Mouse (Mus musculus): ENCODE data around the gene Tspan18. TPM values are rescaled to one million over a fixed set of nuclear protein-coding genes. Genes with fewer than 3 reads are reported as not detected.

The Tspan18 gene
- polyA plus RNA-seq, 1 experiment from 2014 or later: 34.5 TPM

DNA sequence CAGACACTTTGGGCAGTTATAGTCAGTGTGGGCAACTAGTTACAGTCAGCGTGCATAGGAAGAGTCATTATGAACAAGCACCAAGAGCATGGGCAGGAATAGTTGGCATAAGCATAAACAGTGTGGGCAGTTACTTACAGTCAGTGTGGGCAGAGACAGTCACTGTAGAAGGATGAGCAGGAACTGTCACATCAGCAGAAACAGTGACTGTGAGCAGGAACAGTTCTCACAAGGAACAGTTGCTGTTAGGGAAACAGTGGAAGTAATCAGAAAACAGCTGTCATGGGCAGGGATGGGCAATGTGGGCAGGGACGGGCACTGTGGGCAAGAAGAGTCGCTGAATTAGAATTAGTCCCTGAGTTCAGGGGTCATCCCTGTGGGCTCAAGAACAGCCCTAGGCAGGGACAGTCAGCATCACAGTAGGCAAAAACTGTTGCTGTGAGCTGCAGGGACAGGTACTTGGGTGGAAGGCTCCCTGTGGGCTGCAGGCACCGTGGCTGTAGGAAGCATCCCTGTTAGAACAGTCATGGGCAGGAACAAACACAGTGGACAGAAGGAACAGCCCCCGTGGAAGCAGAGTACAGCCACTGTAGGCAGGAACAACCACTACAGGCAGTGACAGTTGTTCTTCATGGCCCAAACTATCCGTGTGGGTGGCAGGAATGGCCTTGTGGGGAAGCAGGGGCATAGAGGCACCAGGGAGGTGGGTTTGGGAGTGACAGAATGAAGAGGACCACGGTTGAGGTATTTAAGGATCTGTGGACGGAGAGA is 18.8 kb upstream of the Tspan18 start:
- Histone ChIP-seq H3K9ac (ENCODE audit: low read depth, low read length) (no peak overlapping the region), H3K9me3 (ENCODE audit: control insufficient read depth, low read length) (no peaks in the 10 kb centered on the region), H3K27me3 (replicated peaks; ENCODE audit: control insufficient read depth, insufficient read depth, low read length) (no peaks in the 10 kb centered on the region), H3K4me3 (ENCODE audit: low read depth, low read length) (no peak overlapping the region), H3K27ac (replicated peaks; ENCODE audit: low read depth, low read length) (no peak overlapping the region), H3K36me3 (ENCODE audit: control insufficient read depth, insufficient read depth, low read length) (no peaks in the 10 kb centered on the region), H3K4me1 (ENCODE audit: control insufficient read depth, insufficient read depth, low read length) (no peaks in the 10 kb centered on the region), H3K4me2 (ENCODE audit: low read depth, low read length) (no peak overlapping the region)
- ATAC-seq (ENCODE audit: low read depth): no peak
- DNase-seq (ENCODE audit: low spot score): no peak
- 78% methylated on average over 7 of the region's 8 CpGs for WGBS

DNA sequence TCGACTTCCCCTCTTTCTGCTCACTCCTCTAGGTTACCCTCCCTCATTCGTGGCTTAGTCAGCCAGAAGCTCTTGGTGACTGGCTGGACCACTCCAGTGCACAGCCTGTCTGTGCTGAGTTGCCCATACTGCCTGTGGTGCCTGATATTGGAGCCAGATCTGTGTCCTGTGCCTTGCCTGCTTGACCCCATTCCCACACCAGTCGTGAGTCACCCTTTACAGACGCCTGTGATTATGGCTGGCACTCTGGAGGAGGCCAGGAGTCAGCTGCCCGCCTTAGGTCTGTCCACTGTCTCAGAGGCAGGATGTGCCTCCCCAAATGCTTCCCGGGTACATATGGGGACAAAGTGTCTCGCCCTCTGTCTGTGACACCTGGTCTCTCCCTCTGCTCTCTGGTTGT is 17.0 kb upstream of the Tspan18 start:
- H3K36me3 ChIP-seq (ENCODE audit: control insufficient read depth, insufficient read depth, low read length): no peaks in the 10 kb centered on the region
- no peaks in the 10 kb centered on the region for H3K4me1 ChIP-seq (ENCODE audit: control insufficient read depth, insufficient read depth, low read length)
- no peaks in the 10 kb centered on the region for H3K27me3 ChIP-seq (replicated peaks; ENCODE audit: control insufficient read depth, insufficient read depth, low read length)
- DNase-seq (ENCODE audit: low spot score): no peak
- no peak for ATAC-seq (ENCODE audit: low read depth)
- no peak overlapping the region for H3K4me2 ChIP-seq (ENCODE audit: low read depth, low read length)
- no peak overlapping the region for H3K27ac ChIP-seq (replicated peaks; ENCODE audit: low read depth, low read length)
- H3K9me3 ChIP-seq (ENCODE audit: control insufficient read depth, low read length): no peaks in the 10 kb centered on the region
- no peak overlapping the region for H3K9ac ChIP-seq (ENCODE audit: low read depth, low read length)
- no peak overlapping the region for H3K4me3 ChIP-seq (ENCODE audit: low read depth, low read length)
- 63% methylated on average over 7 of the region's 7 CpGs for WGBS

DNA sequence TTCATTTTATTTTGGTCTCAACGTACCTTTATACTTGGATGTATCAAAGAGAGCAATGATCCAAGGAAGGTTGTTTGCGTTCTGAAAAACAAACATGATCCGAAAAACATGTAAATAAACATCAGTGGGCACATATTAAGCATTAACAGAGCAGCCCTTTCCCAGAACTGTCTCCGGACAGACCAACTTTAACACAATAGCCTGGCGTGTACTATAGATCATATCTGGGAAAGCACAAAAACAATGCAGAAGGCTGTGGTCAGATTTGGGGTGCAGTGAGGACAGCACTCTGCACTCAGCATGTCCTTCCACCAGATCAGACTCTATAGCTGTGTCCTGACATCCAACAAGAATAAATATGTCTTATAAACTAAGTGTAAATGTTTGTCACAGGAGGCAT is 12.7 kb upstream of the Tspan18 start:
- Histone ChIP-seq H3K36me3 (ENCODE audit: control insufficient read depth, insufficient read depth, low read length) (no peaks in the 10 kb centered on the region), H3K9ac (ENCODE audit: low read depth, low read length) (no peak overlapping the region), H3K4me3 (ENCODE audit: low read depth, low read length) (no peak overlapping the region), H3K9me3 (ENCODE audit: control insufficient read depth, low read length) (no peaks in the 10 kb centered on the region), H3K27me3 (replicated peaks; ENCODE audit: control insufficient read depth, insufficient read depth, low read length) (no peaks in the 10 kb centered on the region), H3K4me1 (ENCODE audit: control insufficient read depth, insufficient read depth, low read length) (no peaks in the 10 kb centered on the region), H3K27ac (replicated peaks; ENCODE audit: low read depth, low read length) (no peak overlapping the region), H3K4me2 (ENCODE audit: low read depth, low read length) (no peak overlapping the region)
- DNase-seq (ENCODE audit: low spot score) (no peak), ATAC-seq (ENCODE audit: low read depth) (no peak)
- WGBS: 87% methylated on average over 5 of the region's 5 CpGs

DNA sequence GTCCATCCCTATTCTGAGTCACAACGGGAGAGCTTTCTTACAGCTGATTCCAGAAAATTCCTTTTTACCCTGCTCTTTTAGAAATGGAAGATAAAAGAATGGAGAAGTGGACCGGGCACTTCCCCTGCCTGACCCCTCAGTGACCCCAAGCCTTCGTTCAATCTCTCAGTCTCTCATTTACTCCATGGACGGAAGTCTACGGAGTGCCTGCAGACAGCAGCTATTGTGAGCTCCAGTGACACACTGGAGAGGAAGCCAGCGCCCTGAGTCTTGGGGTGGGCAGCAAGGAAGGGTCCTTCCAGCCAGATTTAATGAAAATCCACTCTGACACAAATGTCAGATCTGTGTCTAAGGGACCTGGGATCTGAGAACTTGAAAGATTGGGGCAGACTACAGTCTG is 12.3 kb upstream of the Tspan18 start:
- WGBS: 24% methylated on average over 6 of the region's 6 CpGs
- Histone ChIP-seq H3K4me2 (ENCODE audit: low read depth, low read length) (no peak overlapping the region), H3K36me3 (ENCODE audit: control insufficient read depth, insufficient read depth, low read length) (no peaks in the 10 kb centered on the region), H3K27me3 (replicated peaks; ENCODE audit: control insufficient read depth, insufficient read depth, low read length) (no peaks in the 10 kb centered on the region), H3K4me3 (ENCODE audit: low read depth, low read length) (no peak overlapping the region), H3K4me1 (ENCODE audit: control insufficient read depth, insufficient read depth, low read length) (no peaks in the 10 kb centered on the region), H3K27ac (replicated peaks; ENCODE audit: low read depth, low read length) (no peak overlapping the region), H3K9me3 (ENCODE audit: control insufficient read depth, low read length) (no peaks in the 10 kb centered on the region), H3K9ac (ENCODE audit: low read depth, low read length) (no peak overlapping the region)
- DNase-seq (ENCODE audit: low spot score) (no peak), ATAC-seq (ENCODE audit: low read depth) (no peak)

DNA sequence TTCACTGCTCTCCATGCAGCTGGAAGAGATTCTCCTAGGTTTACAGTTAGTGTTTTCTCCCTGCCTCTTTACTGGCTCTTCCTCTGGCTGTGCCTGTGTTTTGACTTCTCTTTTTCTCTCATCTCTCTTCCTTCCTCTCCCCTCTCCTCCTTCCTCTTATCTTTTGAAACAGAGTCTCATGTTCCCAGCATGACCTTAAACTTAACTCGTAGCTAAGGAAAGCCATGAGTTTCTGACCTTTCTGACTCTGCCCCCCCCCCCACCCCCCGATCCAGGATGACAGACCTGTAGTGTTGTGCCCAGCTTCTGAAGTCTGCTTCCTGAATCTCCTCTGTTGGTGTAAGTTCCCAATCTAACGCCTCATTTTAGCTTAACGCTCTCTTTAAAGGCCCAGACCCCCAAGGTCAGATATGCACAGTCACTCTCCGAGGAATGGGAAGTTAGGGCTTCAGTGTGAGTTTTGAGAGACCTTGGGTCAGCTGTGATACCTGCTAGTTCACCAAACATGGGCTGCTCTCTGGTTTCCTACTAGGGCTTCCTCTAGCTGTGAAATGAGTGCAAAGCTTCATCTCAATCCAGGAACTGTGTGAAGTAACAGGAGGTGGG is 11.5 kb upstream of the Tspan18 start:
- no peak for DNase-seq (ENCODE audit: low spot score)
- Histone ChIP-seq H3K4me2 (ENCODE audit: low read depth, low read length) (no peak overlapping the region), H3K27ac (replicated peaks; ENCODE audit: low read depth, low read length) (no peak overlapping the region), H3K36me3 (ENCODE audit: control insufficient read depth, insufficient read depth, low read length) (no peaks in the 10 kb centered on the region), H3K4me3 (ENCODE audit: low read depth, low read length) (no peak overlapping the region), H3K27me3 (replicated peaks; ENCODE audit: control insufficient read depth, insufficient read depth, low read length) (no peaks in the 10 kb centered on the region), H3K9ac (ENCODE audit: low read depth, low read length) (no peak overlapping the region), H3K9me3 (ENCODE audit: control insufficient read depth, low read length) (no peaks in the 10 kb centered on the region), H3K4me1 (ENCODE audit: control insufficient read depth, insufficient read depth, low read length) (no peaks in the 10 kb centered on the region)
- 52% methylated on average over 5 of the region's 5 CpGs for WGBS
- ATAC-seq (ENCODE audit: low read depth): no peak

DNA sequence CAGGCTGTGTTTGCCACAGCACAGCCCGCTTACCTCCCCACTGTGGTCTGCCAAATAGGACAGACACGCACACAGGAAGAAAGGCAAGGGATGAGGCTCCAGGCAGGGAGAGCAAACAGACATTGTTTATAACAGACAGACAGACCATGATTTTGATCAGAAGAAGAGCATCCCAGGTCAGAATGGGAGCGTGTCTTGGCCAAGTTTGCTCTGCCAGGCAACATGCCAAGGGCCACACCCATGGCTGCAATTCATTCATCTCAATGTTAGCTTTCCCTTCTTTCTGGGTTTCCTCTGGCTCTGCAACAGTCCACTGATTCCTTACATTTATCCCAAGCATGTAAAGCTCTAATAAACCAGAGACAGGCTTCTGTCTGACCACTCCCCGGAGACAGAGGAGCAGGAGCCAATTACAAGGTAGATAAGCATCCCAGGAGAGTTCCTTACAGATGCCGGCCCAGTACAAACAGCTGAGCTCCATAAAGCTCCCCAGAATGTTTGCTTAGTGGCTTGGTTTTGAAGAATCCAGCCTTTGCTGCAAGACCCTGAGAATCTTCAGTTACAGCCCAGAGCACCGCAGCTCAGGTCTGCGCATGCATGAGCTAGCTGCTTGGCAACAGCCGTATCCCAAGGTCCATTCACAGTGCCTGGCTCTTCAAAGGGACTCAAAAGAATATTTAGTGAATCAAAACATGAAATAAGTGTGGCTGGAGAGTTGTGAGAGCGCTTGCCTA is 5.2 kb upstream of the Tspan18 start:
- Histone ChIP-seq H3K4me3 (ENCODE audit: low read depth, low read length) (no peak overlapping the region), H3K27ac (replicated peaks; ENCODE audit: low read depth, low read length) (no peak overlapping the region), H3K9me3 (ENCODE audit: control insufficient read depth, low read length) (no peaks in the 10 kb centered on the region), H3K36me3 (ENCODE audit: control insufficient read depth, insufficient read depth, low read length) (no peaks in the 10 kb centered on the region), H3K9ac (ENCODE audit: low read depth, low read length) (no peak overlapping the region), H3K4me2 (ENCODE audit: low read depth, low read length) (no peak overlapping the region), H3K4me1 (ENCODE audit: control insufficient read depth, insufficient read depth, low read length) (0 out of 2 replicates have a peak, but pooled peaks cover 2% of the 10 kb centered on the region), H3K27me3 (replicated peaks; ENCODE audit: control insufficient read depth, insufficient read depth, low read length) (no peaks in the 10 kb centered on the region)
- 61% methylated on average over 9 of the region's 9 CpGs for WGBS
- DNase-seq (ENCODE audit: low spot score): peak; percentile 70
- peak; percentile 50 for ATAC-seq (ENCODE audit: low read depth)

DNA sequence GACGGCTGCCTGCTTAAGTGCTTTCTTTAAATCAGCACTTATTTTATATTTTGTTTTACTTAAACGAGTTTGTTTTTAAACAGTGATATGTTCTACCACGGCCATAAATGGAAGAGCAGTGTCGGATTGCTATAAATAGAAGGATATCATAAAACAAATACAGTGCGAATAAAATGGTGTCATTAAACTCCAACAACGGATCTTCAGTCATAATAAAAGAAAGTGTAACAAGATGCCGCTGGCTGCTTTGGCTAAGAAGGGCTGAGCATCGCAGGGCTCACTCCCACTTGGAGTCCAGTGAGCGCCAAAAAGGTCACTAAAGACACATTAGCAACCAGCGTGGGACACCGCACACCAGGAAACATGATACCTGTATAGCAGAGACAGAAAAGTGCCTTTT is 1.7 kb upstream of the Tspan18 start:
- peaks cover 2% of the 10 kb centered on the region; the same call in 1 of the 2 replicates for H3K4me1 ChIP-seq (ENCODE audit: control insufficient read depth, insufficient read depth, low read length)
- H3K4me2 ChIP-seq (ENCODE audit: low read depth, low read length): no peak overlapping the region
- ATAC-seq (ENCODE audit: low read depth): no peak
- H3K9ac ChIP-seq (ENCODE audit: low read depth, low read length): no peak overlapping the region
- no peak for DNase-seq (ENCODE audit: low spot score)
- H3K36me3 ChIP-seq (ENCODE audit: control insufficient read depth, insufficient read depth, low read length): no peaks in the 10 kb centered on the region
- WGBS: 69% methylated on average over 11 of the region's 11 CpGs
- no peak overlapping the region for H3K4me3 ChIP-seq (ENCODE audit: low read depth, low read length)
- H3K27ac ChIP-seq (replicated peaks; ENCODE audit: low read depth, low read length): no peak overlapping the region
- H3K27me3 ChIP-seq (replicated peaks; ENCODE audit: control insufficient read depth, insufficient read depth, low read length): no peaks in the 10 kb centered on the region
- no peaks in the 10 kb centered on the region for H3K9me3 ChIP-seq (ENCODE audit: control insufficient read depth, low read length)

DNA sequence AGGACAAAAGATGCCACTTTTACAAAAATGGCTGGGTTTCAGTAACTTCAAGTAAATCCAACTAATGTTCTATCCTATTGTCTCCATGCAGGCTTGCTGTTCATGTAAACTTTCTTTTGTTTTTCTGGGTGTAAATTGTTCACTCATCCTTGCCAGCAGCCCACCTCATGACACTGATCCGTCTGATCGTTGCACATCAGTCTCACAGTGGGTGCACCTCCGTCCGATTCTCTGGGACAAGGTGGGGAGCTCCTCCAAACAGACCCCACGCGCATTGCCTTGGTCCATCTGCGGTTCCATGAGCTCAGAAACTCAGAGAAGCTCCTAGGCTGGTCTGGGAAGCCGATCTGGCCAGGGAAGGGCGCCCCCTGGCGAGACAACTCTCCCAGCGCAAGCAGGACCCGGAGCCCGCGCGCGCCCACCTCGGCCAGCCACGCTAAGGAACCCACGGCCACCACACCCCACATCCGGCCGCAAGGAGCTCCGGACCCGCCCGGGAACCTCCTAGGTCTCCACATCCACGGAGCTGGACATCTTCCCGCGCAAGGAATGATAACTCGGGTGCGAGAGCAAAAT is 976 bp downstream of the Tspan18 start:
- Histone ChIP-seq H3K4me3 (ENCODE audit: low read depth, low read length) (peak overlapping the region; percentile 63), H3K27ac (replicated peaks; ENCODE audit: low read depth, low read length) (no peak overlapping the region), H3K4me2 (ENCODE audit: low read depth, low read length) (peak overlapping the region; percentile 100), H3K9me3 (ENCODE audit: control insufficient read depth, low read length) (no peaks in the 10 kb centered on the region), H3K9ac (ENCODE audit: low read depth, low read length) (peak overlapping the region; percentile 74), H3K27me3 (replicated peaks; ENCODE audit: control insufficient read depth, insufficient read depth, low read length) (no peaks in the 10 kb centered on the region), H3K36me3 (ENCODE audit: control insufficient read depth, insufficient read depth, low read length) (no peaks in the 10 kb centered on the region), H3K4me1 (ENCODE audit: control insufficient read depth, insufficient read depth, low read length) (no peaks in the 10 kb centered on the region; the same call in 1 of the 2 replicates)
- peak; percentile 87 for DNase-seq (ENCODE audit: low spot score)
- 2% methylated on average over 29 of the region's 29 CpGs for WGBS
- ATAC-seq (ENCODE audit: low read depth): peak; percentile 83

Data from embryonic facial prominence, embryonic 14.5 days (tissue).